ENCODE assay signal across 22 mouse cellular contexts in the genomic region with DNA sequence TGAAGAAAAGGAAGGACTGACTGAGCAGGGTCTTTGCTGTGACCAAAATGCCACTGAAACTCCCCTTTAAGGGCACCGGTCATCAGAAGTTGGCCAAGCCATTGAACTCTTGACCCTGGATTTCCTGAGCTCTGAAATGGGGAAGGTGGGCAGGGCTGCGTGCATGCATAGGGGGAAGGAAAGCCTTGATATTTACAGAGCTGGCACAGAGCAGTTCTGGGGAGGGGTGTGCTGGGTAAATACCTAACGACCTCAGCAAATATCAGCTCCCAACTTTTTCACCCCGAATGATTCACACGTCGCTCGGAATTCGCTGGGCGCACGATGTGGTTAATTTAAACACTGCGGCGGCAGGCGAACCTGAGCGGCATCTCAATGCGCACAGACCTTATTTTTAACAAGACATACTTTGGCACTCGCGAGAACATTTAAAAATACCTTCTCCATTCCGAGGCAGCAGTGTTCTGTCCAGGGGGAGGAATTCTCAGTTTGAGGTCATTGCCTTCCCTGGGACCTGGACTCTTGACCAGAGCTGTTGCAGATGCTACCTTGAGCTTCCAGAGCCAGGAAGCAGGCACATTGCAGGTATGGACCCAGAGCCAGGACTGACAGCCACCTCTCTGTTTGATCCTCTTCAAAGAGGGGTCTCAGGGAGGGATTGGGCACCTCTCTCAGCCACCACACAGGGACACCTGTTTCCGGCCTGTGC.
DNase-seq lines count a peak whose midpoint lies in the region; ATAC-seq and TF ChIP-seq lines count a peak whose summit lies in the region.
"Had no signal": no experiment of that assay in that cellular context is flagged by ENCODE, and none has a peak within 500 bp of the region (broad histone marks: within the 10 kb centered on the region; RNA-seq: fewer than 3 reads in every experiment).

No protein-coding gene starts in this region.

- intact Hi-C loops in left cerebral cortex, adult 2 months (cut with DNase I) = no loop called here
- intact Hi-C loops in left cerebral cortex, postnatal 10 days (cut with DNase I) = no loop called here

- no peak for ATAC-seq in lung, embryonic 14.5 days (ENCODE audit: insufficient read depth)
- ATAC-seq: activated CD4-positive, CD25-positive, alpha-beta regulatory T cell, adult 4 months; forebrain, embryonic 15.5 days; lung, postnatal 0 days had no signal

- H3K27ac ChIP-seq in left cerebral cortex, adult 2 months = peak overlapping the region; percentile 76
- no peak overlapping the region for H3K27ac ChIP-seq in lung, embryonic 14.5 days (ENCODE audit: low read depth)
- H3K27ac ChIP-seq: forebrain, embryonic 15.5 days; heart, embryonic 10.5 days; neural tube, embryonic 13.5 days had no signal

- H3K36me3 ChIP-seq in lung, embryonic 14.5 days (ENCODE audit: insufficient read depth) = no peaks in the 10 kb centered on the region
- H3K36me3 ChIP-seq: forebrain, embryonic 15.5 days; G1E; heart, embryonic 10.5 days; hindbrain, embryonic 10.5 days; neural tube, embryonic 13.5 days had no signal

- no peaks in the 10 kb centered on the region for H3K27me3 ChIP-seq in lung, embryonic 14.5 days (ENCODE audit: insufficient read depth, low read length)
- H3K27me3 ChIP-seq: forebrain, embryonic 15.5 days; neural tube, embryonic 13.5 days had no signal

- WGBS in lung, embryonic 14.5 days = 57% methylated on average over 19 of the region's 19 CpGs

- no peak overlapping the region for H3K9ac ChIP-seq in lung, embryonic 14.5 days
- H3K9ac ChIP-seq: forebrain, embryonic 15.5 days; neural tube, embryonic 13.5 days had no signal

- no peak overlapping the region for H3K4me2 ChIP-seq in lung, embryonic 14.5 days
- H3K4me2 ChIP-seq: forebrain, embryonic 15.5 days; neural tube, embryonic 13.5 days had no signal

- H3K4me3 ChIP-seq in left cerebral cortex, adult 2 months = peak overlapping the region; percentile 3; the same call in 1 of the 2 replicates
- no peak overlapping the region for H3K4me3 ChIP-seq in lung, embryonic 14.5 days (ENCODE audit: low read depth, low read length)
- H3K4me3 ChIP-seq: forebrain, embryonic 15.5 days; heart, embryonic 10.5 days; hindbrain, embryonic 10.5 days; neural tube, embryonic 13.5 days had no signal

- H3K9me3 ChIP-seq in lung, embryonic 14.5 days (ENCODE audit: low read depth, low read length) = no peaks in the 10 kb centered on the region
- H3K9me3 ChIP-seq: forebrain, embryonic 15.5 days; heart, embryonic 10.5 days; hindbrain, embryonic 10.5 days; megakaryocyte, embryonic 14.5 days; neural tube, embryonic 13.5 days had no signal

- peak in 1 of 2 experiments; percentile 44 for DNase-seq in left cerebral cortex, adult 2 months (ENCODE audit: extremely low spot score in 1 of 2, low spot score in 2 of 2)
- no peak for DNase-seq in left cerebral cortex, postnatal 10 days (ENCODE audit: extremely low spot score in 1 of 2, low spot score in 2 of 2)
- DNase-seq in lung, embryonic 14.5 days = peak; percentile 28
- DNase-seq in lung, postnatal 25 days (ENCODE audit: low spot score) = no peak
- DNase-seq in right cerebral cortex, postnatal 10 days (ENCODE audit: low spot score in 2 of 2) = peak; percentile 66 to 67
- no peak for DNase-seq in right cerebral cortex, postnatal 4 days
- no peak for DNase-seq in adrenal gland, postnatal 36 days
- DNase-seq: cerebellum, adult 11-12 months; cerebellum, postnatal 14 days; embryo, embryonic 11 days; kidney, adult 2 months; kidney, postnatal 10 days; layer of hippocampus, postnatal 36 days; thymus, postnatal 36 days had no signal

- TF ChIP-seq CTCF in left cerebral cortex, adult 2 months (IDR thresholded peaks at IDR 0.05) = no peak
- no peak for TF ChIP-seq CTCF in lung, embryonic 14.5 days (IDR thresholded peaks at IDR 0.05; ENCODE audit: low read depth)

- H3K4me1 ChIP-seq in lung, embryonic 14.5 days (ENCODE audit: insufficient read depth) = no peaks in the 10 kb centered on the region
- H3K4me1 ChIP-seq: forebrain, embryonic 15.5 days; megakaryocyte, embryonic 14.5 days had no signal

Comparison
In these comparisons a context has a peak if more than half of its experiments do, and no peak if none do; other contexts are left out.
1. DNase-seq: peak in lung, embryonic 14.5 days (single experiment) and right cerebral cortex, postnatal 10 days (2 of 2); none in left cerebral cortex, postnatal 10 days (0 of 2), lung, postnatal 25 days (single experiment), right cerebral cortex, postnatal 4 days (single experiment) and adrenal gland, postnatal 36 days (0 of 2).